Comparison of ENCODE assay signal across 19 mouse cellular contexts in genomic region chr19:57174045-57174444, GRCm38 (mm10).
"Had no signal": no experiment of that assay in that cellular context is flagged by ENCODE, and none has a peak within 500 bp of the region (broad histone marks: within the 10 kb centered on the region; RNA-seq: fewer than 3 reads in every experiment).

No protein-coding gene starts in this region.

- H3K4me1 ChIP-seq: neural tube, embryonic 12.5 days; neural tube, embryonic 15.5 days had no signal

- H3K27ac ChIP-seq: layer of hippocampus, adult 2 months; limb, embryonic 10.5 days; limb, embryonic 13.5 days; liver, embryonic 15.5 days; neural tube, embryonic 12.5 days; neural tube, embryonic 15.5 days had no signal

- H3K9me3 ChIP-seq: limb, embryonic 10.5 days; limb, embryonic 13.5 days; liver, embryonic 15.5 days; neural tube, embryonic 12.5 days; neural tube, embryonic 15.5 days had no signal

- H3K9ac ChIP-seq: limb, embryonic 13.5 days; liver, embryonic 15.5 days; neural tube, embryonic 12.5 days; neural tube, embryonic 15.5 days had no signal

- DNase-seq: kidney, adult 8-10 months; kidney, postnatal 10 days; layer of hippocampus, adult 9-11 months; lung, adult 2 months; lung, postnatal 14 days; midbrain, embryonic 14.5 days; right cerebral cortex, adult 18-20 months; right cerebral cortex, postnatal 14 days; right cerebral cortex, postnatal 4 days; thymus, postnatal 25 days had no signal

- H3K4me3 ChIP-seq: layer of hippocampus, adult 2 months; limb, embryonic 10.5 days; limb, embryonic 13.5 days; liver, embryonic 15.5 days; neural tube, embryonic 12.5 days; neural tube, embryonic 15.5 days had no signal

- H3K27me3 ChIP-seq: liver, embryonic 15.5 days; neural tube, embryonic 12.5 days; neural tube, embryonic 15.5 days had no signal

- H3K4me2 ChIP-seq: limb, embryonic 13.5 days; liver, embryonic 11.5 days; liver, embryonic 15.5 days; midbrain, embryonic 11.5 days; neural tube, embryonic 12.5 days; neural tube, embryonic 15.5 days had no signal

- ATAC-seq: intestine, postnatal 0 days had no signal

- H3K36me3 ChIP-seq: limb, embryonic 10.5 days; limb, embryonic 13.5 days; liver, embryonic 15.5 days; neural tube, embryonic 12.5 days had no signal
